Mouse (Mus musculus): ENCODE data around the gene Tmem115. TPM values are rescaled to one million over a fixed set of nuclear protein-coding genes. Genes with fewer than 3 reads are reported as not detected.

The Tmem115 gene
- 54.4 TPM for polyA plus RNA-seq (2017; shearing (Covaris generic))

GRCm38 (mm10) chr9:107533791-107534407, at the start of gene Tmem115:
Gene Tmem115, plus strand, starts transcription at chr9:107533945.

GRCm38 (mm10) chr9:107541474-107542351, 8.0 kb downstream of the Tmem115 start, which contains the start of the genes Cyb561d2 and Nprl2:
Gene Cyb561d2, minus strand, starts transcription at chr9:107542193.
Gene Nprl2, plus strand, starts transcription at chr9:107542226.

GRCm38 (mm10) chr9:107547026-107547425, 13.3 kb downstream of the Tmem115 start, which contains the start of gene Zmynd10:
Gene Zmynd10, plus strand, starts transcription at chr9:107547298.

GRCm38 (mm10) chr9:107551117-107551889, 17.6 kb downstream of the Tmem115 start, which contains the start of gene Rassf1:
Gene Rassf1, plus strand, starts transcription at chr9:107551555.

GRCm38 (mm10) chr9:107563029-107563581, 29.4 kb downstream of the Tmem115 start, which contains the start of gene Tusc2:
Gene Tusc2, plus strand, starts transcription at chr9:107563255.

GRCm38 (mm10) chr9:107567702-107568319, 34.1 kb downstream of the Tmem115 start, which contains the start of gene Hyal2:
Gene Hyal2, plus strand, starts transcription at chr9:107567945.

GRCm38 (mm10) chr9:107576357-107577107, 42.8 kb downstream of the Tmem115 start, which contains the start of gene Hyal1:
Gene Hyal1, plus strand, starts transcription at chr9:107576927.

GRCm38 (mm10) chr9:107578587-107578986, 44.8 kb downstream of the Tmem115 start, which contains the start of gene Naa80:
Gene Naa80, plus strand, starts transcription at chr9:107578887.

GRCm38 (mm10) chr9:107580501-107581317, 47.0 kb downstream of the Tmem115 start, which contains the start of gene Hyal3:
Gene Hyal3, plus strand, starts transcription at chr9:107580818.

GRCm38 (mm10) chr9:107586974-107587832, 53.5 kb downstream of the Tmem115 start, which contains the start of gene Ifrd2:
Gene Ifrd2, plus strand, starts transcription at chr9:107587642.

Other genes starting within 250 kb of the Tmem115 start
- gene Mapkapk3, start 244.1 kb upstream of the Tmem115 start, polyA plus RNA-seq (2017; shearing (Covaris generic)) = 147 TPM
- gene Cish, start 237.9 kb upstream of the Tmem115 start, polyA plus RNA-seq (2017; shearing (Covaris generic)) = 255 TPM
- gene Hemk1, start 195.6 kb upstream of the Tmem115 start, polyA plus RNA-seq (2017; shearing (Covaris generic)) = 33.8 TPM
- gene 6430571L13Rik, start 193.3 kb upstream of the Tmem115 start, polyA plus RNA-seq (2017; shearing (Covaris generic)) = 2.6 TPM
- 1.0 TPM for gene Cacna2d2, start 134.3 kb upstream of the Tmem115 start, polyA plus RNA-seq (2017; shearing (Covaris generic))
- 66.6 TPM for gene Cyb561d2, start 8.2 kb downstream of the Tmem115 start, polyA plus RNA-seq (2017; shearing (Covaris generic))
- gene Nprl2, start 8.3 kb downstream of the Tmem115 start, polyA plus RNA-seq (2017; shearing (Covaris generic)) = 64.2 TPM
- gene Zmynd10, start 13.4 kb downstream of the Tmem115 start, polyA plus RNA-seq (2017; shearing (Covaris generic)) = 3.3 TPM
- 88.1 TPM for gene Rassf1, start 17.6 kb downstream of the Tmem115 start, polyA plus RNA-seq (2017; shearing (Covaris generic))
- gene Tusc2, start 29.3 kb downstream of the Tmem115 start, polyA plus RNA-seq (2017; shearing (Covaris generic)) = 9.4 TPM
- 16.6 TPM for gene Hyal2, start 34.0 kb downstream of the Tmem115 start, polyA plus RNA-seq (2017; shearing (Covaris generic))
- gene Hyal1, start 43.0 kb downstream of the Tmem115 start, polyA plus RNA-seq (2017; shearing (Covaris generic)) = 6.5 TPM
- gene Naa80, start 44.9 kb downstream of the Tmem115 start, polyA plus RNA-seq (2017; shearing (Covaris generic)) = 23.5 TPM
- 0.65 TPM for gene Hyal3, start 46.9 kb downstream of the Tmem115 start, polyA plus RNA-seq (2017; shearing (Covaris generic))
- 23.7 TPM for gene Ifrd2, start 53.7 kb downstream of the Tmem115 start, polyA plus RNA-seq (2017; shearing (Covaris generic))
- not detected for gene Sema3b, start 75.3 kb downstream of the Tmem115 start, polyA plus RNA-seq (2017; shearing (Covaris generic))
- 271 TPM for gene Gnai2, start 101.4 kb downstream of the Tmem115 start, polyA plus RNA-seq (2017; shearing (Covaris generic))
- gene Slc38a3, start 135.6 kb downstream of the Tmem115 start, polyA plus RNA-seq (2017; shearing (Covaris generic)) = not detected
- 0.50 TPM for gene Gnat1, start 145.8 kb downstream of the Tmem115 start, polyA plus RNA-seq (2017; shearing (Covaris generic))
- gene Sema3f, start 176.5 kb downstream of the Tmem115 start, polyA plus RNA-seq (2017; shearing (Covaris generic)) = not detected
- gene Rbm5, start 237.1 kb downstream of the Tmem115 start, polyA plus RNA-seq (2017; shearing (Covaris generic)) = 359 TPM

Measured in activated CD4-positive, CD25-positive, alpha-beta regulatory T cell, adult 9 weeks (primary cell).